Mouse (Mus musculus): ENCODE measurements around the gene Capn9. TPM values are rescaled to one million over a fixed set of nuclear protein-coding genes. Genes with fewer than 3 reads are reported as not detected.

The Capn9 gene
- total and polyA plus RNA-seq, 3 experiments = 0.10 TPM; not detected in 2

DNA sequence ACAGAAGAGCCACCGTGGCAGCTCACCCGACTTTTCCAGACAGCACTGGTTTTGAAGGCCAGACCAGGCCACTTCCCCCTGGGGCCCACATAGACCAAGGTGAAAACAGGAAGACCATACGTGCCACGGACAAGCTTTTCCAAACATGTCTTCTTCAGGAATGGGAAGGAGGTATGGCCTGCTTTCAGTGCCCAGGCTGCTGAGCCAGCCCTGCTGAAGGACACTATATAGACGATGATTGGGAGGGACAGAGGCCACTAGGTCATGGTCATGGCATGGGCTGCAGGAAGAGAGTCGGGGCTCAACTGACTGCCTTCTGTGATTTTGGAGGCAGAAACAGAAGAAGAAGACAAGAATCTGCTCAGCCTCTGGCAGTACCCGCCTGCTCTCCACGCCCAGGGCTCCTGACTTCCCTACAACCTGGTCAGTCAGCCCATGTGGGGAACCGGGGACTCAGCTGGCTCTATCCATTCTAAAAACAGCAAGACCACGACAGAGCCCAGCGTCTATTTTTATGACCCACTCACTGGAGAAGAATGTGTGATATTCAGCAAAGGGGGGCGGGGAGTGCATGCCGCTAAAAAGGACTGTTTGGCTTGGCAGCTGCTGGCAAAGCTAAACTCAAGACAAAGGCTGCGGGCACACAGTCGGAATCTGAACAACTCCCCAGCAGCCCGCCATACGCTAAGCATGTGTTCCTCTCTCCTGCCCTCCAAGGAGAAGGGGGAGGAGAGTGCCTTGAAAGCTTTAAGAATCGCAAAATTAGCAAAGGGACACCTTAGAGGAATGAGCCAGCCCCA lies 67.8 kb downstream of the Capn9 start:
- no peaks in the 10 kb centered on the region for H3K27me3 ChIP-seq (replicated peaks)
- no peak overlapping the region for H3K27ac ChIP-seq (ENCODE audit: insufficient read depth, low read depth)
- TF ChIP-seq MAFK (IDR thresholded peaks at IDR 0.05; ENCODE audit: insufficient replicate concordance, low read length) (no peak), POLR2A (IDR thresholded peaks at IDR 0.05; ENCODE audit: low read depth, low read length) (no peak), JUND (conservative IDR thresholded peaks at IDR 0.05; ENCODE audit: low read depth, low read length) (no peak), EP300 (IDR thresholded peaks at IDR 0.05; ENCODE audit: low read length) (no peak), TCF12 (IDR thresholded peaks at IDR 0.05; ENCODE audit: low read depth, low read length) (no peak), RCOR1 (conservative IDR thresholded peaks at IDR 0.05; ENCODE audit: low read depth, low read length) (no peak), ZC3H11A (IDR thresholded peaks at IDR 0.05; ENCODE audit: low read depth, low read length) (no peak), CHD2 (IDR thresholded peaks at IDR 0.05; ENCODE audit: low read length) (no peak), IRF4 (IDR thresholded peaks at IDR 0.05; ENCODE audit: low read depth, low read length) (no peak), MAZ (IDR thresholded peaks at IDR 0.05; ENCODE audit: low read depth, low read length) (no peak), ELF1 (IDR thresholded peaks at IDR 0.05; ENCODE audit: low read depth, low read length) (no peak), ETS1 (conservative IDR thresholded peaks at IDR 0.05; ENCODE audit: low read depth, low read length) (no peak), KAT2A (IDR thresholded peaks at IDR 0.05; ENCODE audit: insufficient replicate concordance, low read length) (no peak), HCFC1 (IDR thresholded peaks at IDR 0.05; ENCODE audit: low read depth, low read length) (no peak)
- H3K4me1 ChIP-seq (ENCODE audit: control insufficient read depth in 1 of 2, insufficient read depth in 2 of 2) = peaks cover 3 to 5% of the 10 kb centered on the region in 2 experiments; a peak in 1 of 4 replicates
- no peaks in the 10 kb centered on the region for H3K9me3 ChIP-seq (replicated peaks; ENCODE audit: low read length)
- no peak overlapping the region for H3K9ac ChIP-seq (ENCODE audit: insufficient read depth, low read depth)
- no peak overlapping the region for H3K4me3 ChIP-seq (replicated peaks in 1 of 3; ENCODE audit: low read depth in 2 of 3, low read length in 2 of 3, poor library complexity in 1 of 3)
- in situ Hi-C loops (cut with MboI; ENCODE audit: low pct_ligation_motif_present, low pct_unique_long_range_greater_than_20kb, low sequenced_read_pairs) (no loop called here), dilution Hi-C loops (cut with MboI; ENCODE audit: extremely low pct_ligation_motif_present, extremely low pct_unique_long_range_greater_than_20kb, low sequenced_read_pairs) (no loop called here)
- H3K36me3 ChIP-seq (replicated peaks in 1 of 2; ENCODE audit: control insufficient read depth in 1 of 2, insufficient read depth in 1 of 2, low read length in 1 of 2) = peaks cover 0 to 35% of the 10 kb centered on the region in 2 experiments
- no peaks in the 10 kb centered on the region for H3K79me2 ChIP-seq (replicated peaks; ENCODE audit: control insufficient read depth, extremely low read depth, insufficient read depth, poor library complexity, severe bottlenecking)
- DNase-seq (ENCODE audit: extremely low read depth) = no peak
- no peak overlapping the region for H3K4me2 ChIP-seq (ENCODE audit: insufficient read depth, low read depth, poor library complexity, severe bottlenecking)

- dilution Hi-C loops (cut with MboI; ENCODE audit: extremely low pct_ligation_motif_present, extremely low pct_unique_long_range_greater_than_20kb, low sequenced_read_pairs) = no loop called here
- Histone ChIP-seq H3K4me1 (ENCODE audit: control insufficient read depth in 1 of 2, insufficient read depth in 2 of 2) (peaks cover 1 to 3% of the 10 kb centered on the region in 2 experiments; a peak in 1 of 4 replicates), H3K36me3 (replicated peaks in 1 of 2; ENCODE audit: control insufficient read depth in 1 of 2, insufficient read depth in 1 of 2, low read length in 1 of 2) (peaks cover 0 to 30% of the 10 kb centered on the region in 2 experiments), H3K79me2 (replicated peaks; ENCODE audit: control insufficient read depth, extremely low read depth, insufficient read depth, poor library complexity, severe bottlenecking) (no peaks in the 10 kb centered on the region), H3K9me3 (replicated peaks; ENCODE audit: low read length) (no peaks in the 10 kb centered on the region), H3K27me3 (replicated peaks) (no peaks in the 10 kb centered on the region), H3K9ac (ENCODE audit: insufficient read depth, low read depth) (no peak overlapping the region), H3K4me2 (ENCODE audit: insufficient read depth, low read depth, poor library complexity, severe bottlenecking) (no peak overlapping the region), H3K27ac (ENCODE audit: insufficient read depth, low read depth) (no peak overlapping the region), H3K4me3 (replicated peaks in 1 of 3; ENCODE audit: low read depth in 2 of 3, low read length in 2 of 3, poor library complexity in 1 of 3) (no peak overlapping the region)
- no peak for DNase-seq (ENCODE audit: extremely low read depth)
- TF ChIP-seq ETS1 (conservative IDR thresholded peaks at IDR 0.05; ENCODE audit: low read depth, low read length) (no peak), GABPA (IDR thresholded peaks at IDR 0.05; ENCODE audit: insufficient replicate concordance, low read depth, low read length) (no peak), MAX (IDR thresholded peaks at IDR 0.05; ENCODE audit: low read length) (no peak), CHD1 (IDR thresholded peaks at IDR 0.05; ENCODE audit: low read depth, low read length) (no peak), ELF1 (IDR thresholded peaks at IDR 0.05; ENCODE audit: low read depth, low read length) (no peak), POLR2AphosphoS2 (IDR thresholded peaks at IDR 0.05; ENCODE audit: low read depth, low read length) (no peak), ZKSCAN1 (IDR thresholded peaks at IDR 0.05; ENCODE audit: borderline replicate concordance, low read depth, low read length) (no peak), TCF12 (IDR thresholded peaks at IDR 0.05; ENCODE audit: low read depth, low read length) (no peak), RCOR1 (conservative IDR thresholded peaks at IDR 0.05; ENCODE audit: low read depth, low read length) (no peak), BHLHE40 (IDR thresholded peaks at IDR 0.05; ENCODE audit: low read depth, low read length) (no peak), ZC3H11A (IDR thresholded peaks at IDR 0.05; ENCODE audit: low read depth, low read length) (no peak)
- in situ Hi-C loops (cut with MboI; ENCODE audit: low pct_ligation_motif_present, low pct_unique_long_range_greater_than_20kb, low sequenced_read_pairs) = no loop called here
Measured at GRCm38 (mm10) chr8:124648311-124648710, 72.4 kb downstream of the Capn9 start.

Data from CH12.LX (cell line).